Mouse (Mus musculus): ENCODE results near the gene Tyk2. TPM values are rescaled to one million over a fixed set of nuclear protein-coding genes. Genes with fewer than 3 reads are reported as not detected.

Tyk2 gene
- polyA plus RNA-seq (2012; rRNA removed) (5.7 and 6.2 TPM in 2 replicates), polyA plus RNA-seq (2014; fragmentation: Nextera tagmentation; extraction: Ambion mirVana) (4.0 and 5.1 TPM in 2 replicates)

GRCm38 (mm10) chr9:21131059-21131956 lies at the start of gene Tyk2:
Gene Tyk2, minus strand, starts transcription at chr9:21131243.
- peak within 1 kb of the TSS; percentile 77 for H3K4me2 ChIP-seq (ENCODE audit: low read depth)
- peak; percentile 92 for ATAC-seq (ENCODE audit: insufficient read depth)

GRCm38 (mm10) chr9:21180841-21181240 lies 49.8 kb upstream of the Tyk2 start:
- Histone ChIP-seq H3K9ac (replicated peaks) (no peak overlapping the region), H3K27ac (no peak overlapping the region), H3K36me3 (replicated peaks; ENCODE audit: control insufficient read depth, insufficient read depth, low read depth) (no peaks in the 10 kb centered on the region), H3K4me3 (ENCODE audit: insufficient read depth in 1 of 2, low read depth in 2 of 2, low read length in 2 of 2) (no peak overlapping the region), H3K4me1 (replicated peaks; ENCODE audit: control insufficient read depth in 2 of 2, insufficient read depth in 2 of 2, low read length in 1 of 2) (peaks cover 3 to 15% of the 10 kb centered on the region in 2 experiments), H3K27me3 (ENCODE audit: control insufficient read depth, insufficient read depth, low read length) (no peaks in the 10 kb centered on the region), H3K4me2 (ENCODE audit: low read depth) (no peak overlapping the region), H3K9me3 (ENCODE audit: control insufficient read depth, low read length) (no peaks in the 10 kb centered on the region)
- 36% methylated on average over 1 of the region's 1 CpGs for WGBS (ENCODE audit: insufficient replicate concordance)
- TF ChIP-seq EP300 (IDR thresholded peaks at IDR 0.05; ENCODE audit: low read depth) (no peak), CTCF (IDR thresholded peaks at IDR 0.05; ENCODE audit: low read depth) (no peak)
- DNase-seq (ENCODE audit: low read depth in 3 of 3, low spot score in 3 of 3) (no peak), ATAC-seq (ENCODE audit: insufficient read depth) (no peak)

More at GRCm38 (mm10) chr9:21131059-21131956, at the start of gene Tyk2:
- Histone ChIP-seq H3K4me1 (replicated peaks; ENCODE audit: control insufficient read depth in 2 of 2, insufficient read depth in 2 of 2, low read length in 1 of 2) (peaks cover 3 to 11% of the 10 kb centered on the region in 2 experiments; a peak in 2 of 4 replicates), H3K36me3 (replicated peaks; ENCODE audit: control insufficient read depth, insufficient read depth, low read depth) (no peaks in the 10 kb centered on the region; the same call in 1 of the 2 replicates), H3K27ac (no peak within 1 kb of the TSS), H3K4me3 (ENCODE audit: insufficient read depth in 1 of 2, low read depth in 2 of 2, low read length in 2 of 2) (peak within 1 kb of the TSS; percentile 60 to 76), H3K9me3 (ENCODE audit: control insufficient read depth, low read length) (no peaks in the 10 kb centered on the region), H3K9ac (replicated peaks) (peak within 1 kb of the TSS; percentile 53), H3K27me3 (ENCODE audit: control insufficient read depth, insufficient read depth, low read length) (no peaks in the 10 kb centered on the region)
- peak; percentile 86 to 89 (median 88) for DNase-seq (ENCODE audit: low read depth in 3 of 3, low spot score in 3 of 3)
- WGBS (ENCODE audit: insufficient replicate concordance), result 5% methylated on average over 37 of the region's 37 CpGs
- 0 out of 2 replicates have a peak, but pooled peaks have one; percentile 10 for TF ChIP-seq CTCF (IDR thresholded peaks at IDR 0.05; ENCODE audit: low read depth)
- TF ChIP-seq EP300 (IDR thresholded peaks at IDR 0.05; ENCODE audit: low read depth), result no peak

- no peak overlapping the region for H3K4me2 ChIP-seq (ENCODE audit: low read depth)
- H3K27ac ChIP-seq, result no peak overlapping the region
- no peaks in the 10 kb centered on the region for H3K9me3 ChIP-seq (ENCODE audit: control insufficient read depth, low read length)
- TF ChIP-seq EP300 (IDR thresholded peaks at IDR 0.05; ENCODE audit: low read depth), result no peak
- no peak overlapping the region for H3K4me3 ChIP-seq (ENCODE audit: insufficient read depth in 1 of 2, low read depth in 2 of 2, low read length in 2 of 2)
- DNase-seq (ENCODE audit: low read depth in 3 of 3, low spot score in 3 of 3) (no peak), ATAC-seq (ENCODE audit: insufficient read depth) (no peak)
- peaks cover 3 to 15% of the 10 kb centered on the region in 2 experiments for H3K4me1 ChIP-seq (replicated peaks; ENCODE audit: control insufficient read depth in 2 of 2, insufficient read depth in 2 of 2, low read length in 1 of 2)
- WGBS (ENCODE audit: insufficient replicate concordance), result 67% methylated on average over 4 of the region's 4 CpGs
- no peaks in the 10 kb centered on the region for H3K36me3 ChIP-seq (replicated peaks; ENCODE audit: control insufficient read depth, insufficient read depth, low read depth)
- no peaks in the 10 kb centered on the region for H3K27me3 ChIP-seq (ENCODE audit: control insufficient read depth, insufficient read depth, low read length)
- no peak overlapping the region for H3K9ac ChIP-seq (replicated peaks)
Measured at GRCm38 (mm10) chr9:21180402-21180801, 49.4 kb upstream of the Tyk2 start.

- Histone ChIP-seq H3K4me3 (ENCODE audit: insufficient read depth in 1 of 2, low read depth in 2 of 2, low read length in 2 of 2) (no peak overlapping the region), H3K4me2 (ENCODE audit: low read depth) (no peak overlapping the region), H3K9ac (replicated peaks) (no peak overlapping the region), H3K27me3 (ENCODE audit: control insufficient read depth, insufficient read depth, low read length) (no peaks in the 10 kb centered on the region; the same call in 1 of the 2 replicates), H3K27ac (no peak overlapping the region), H3K4me1 (replicated peaks; ENCODE audit: control insufficient read depth in 2 of 2, insufficient read depth in 2 of 2, low read length in 1 of 2) (peaks cover 8 to 16% of the 10 kb centered on the region in 2 experiments; a peak in 3 of 4 replicates), H3K36me3 (replicated peaks; ENCODE audit: control insufficient read depth, insufficient read depth, low read depth) (no peaks in the 10 kb centered on the region), H3K9me3 (ENCODE audit: control insufficient read depth, low read length) (no peaks in the 10 kb centered on the region)
- TF ChIP-seq EP300 (IDR thresholded peaks at IDR 0.05; ENCODE audit: low read depth), result no peak
- no peak for TF ChIP-seq CTCF (IDR thresholded peaks at IDR 0.05; ENCODE audit: low read depth)
- DNase-seq (ENCODE audit: low read depth in 3 of 3, low spot score in 3 of 3) (no peak), ATAC-seq (ENCODE audit: insufficient read depth) (no peak)
- WGBS (ENCODE audit: insufficient replicate concordance), result 39% methylated on average over 6 of the region's 6 CpGs
Measured at GRCm38 (mm10) chr9:21172364-21172763, 41.3 kb upstream of the Tyk2 start.

GRCm38 (mm10) chr9:21169157-21169556 lies 38.1 kb upstream of the Tyk2 start:
- no peaks in the 10 kb centered on the region for H3K9me3 ChIP-seq (ENCODE audit: control insufficient read depth, low read length)
- WGBS (ENCODE audit: insufficient replicate concordance), result 39% methylated on average over 1 of the region's 1 CpGs
- H3K27me3 ChIP-seq (ENCODE audit: control insufficient read depth, insufficient read depth, low read length), result peaks cover 28% of the 10 kb centered on the region
- no peak overlapping the region; a peak in 1 of 4 replicates for H3K4me3 ChIP-seq (ENCODE audit: insufficient read depth in 1 of 2, low read depth in 2 of 2, low read length in 2 of 2)
- H3K4me1 ChIP-seq (replicated peaks; ENCODE audit: control insufficient read depth in 2 of 2, insufficient read depth in 2 of 2, low read length in 1 of 2), result peaks cover 13 to 27% of the 10 kb centered on the region in 2 experiments; a peak in 3 of 4 replicates
- H3K27ac ChIP-seq, result peak overlapping the region; percentile 49
- peak overlapping the region; percentile 19 for H3K9ac ChIP-seq (replicated peaks)
- TF ChIP-seq EP300 (IDR thresholded peaks at IDR 0.05; ENCODE audit: low read depth), result no peak
- TF ChIP-seq CTCF (IDR thresholded peaks at IDR 0.05; ENCODE audit: low read depth), result no peak
- no peaks in the 10 kb centered on the region for H3K36me3 ChIP-seq (replicated peaks; ENCODE audit: control insufficient read depth, insufficient read depth, low read depth)
- H3K4me2 ChIP-seq (ENCODE audit: low read depth), result peak overlapping the region; percentile 47
- ATAC-seq (ENCODE audit: insufficient read depth), result no peak
- no peak for DNase-seq (ENCODE audit: low read depth in 3 of 3, low spot score in 3 of 3)

Measured in liver, embryonic 14.5 days (tissue).